Mouse (Mus musculus): ENCODE measurements around the gene Tnrc6c.

DNA sequence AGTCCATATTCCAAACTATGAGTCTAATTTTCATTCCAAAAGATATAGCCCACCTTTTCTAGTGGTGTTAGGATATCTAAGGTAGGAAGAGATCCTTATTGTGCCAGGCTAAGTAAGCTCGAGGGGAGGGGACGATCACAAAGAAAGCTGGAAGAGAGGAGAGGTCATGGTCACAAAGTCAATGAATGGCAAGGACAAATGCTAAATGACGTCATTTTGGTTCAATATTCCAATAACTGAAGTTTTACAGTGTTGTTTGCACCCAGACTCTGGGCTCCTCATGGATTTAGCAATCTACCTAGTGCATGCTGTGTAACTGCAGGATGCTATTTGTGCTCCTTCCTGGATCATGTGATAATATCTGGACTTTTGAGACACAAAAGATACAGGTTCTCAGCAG, 1.2 kb upstream of the Tnrc6c start:
- TF ChIP-seq JUND (conservative IDR thresholded peaks at IDR 0.05; ENCODE audit: low read depth, low read length) (no peak), CTCF (conservative IDR thresholded peaks at IDR 0.05 in 1 of 2, IDR thresholded peaks at IDR 0.05 in 1 of 2; ENCODE audit: low read depth in 2 of 2, low read length in 2 of 2) (no peak), MAFK (IDR thresholded peaks at IDR 0.05; ENCODE audit: insufficient replicate concordance, low read length) (no peak), ZNF384 (IDR thresholded peaks at IDR 0.05; ENCODE audit: low read depth, low read length) (no peak), RAD21 (IDR thresholded peaks at IDR 0.05; ENCODE audit: low read depth, low read length) (no peak), BHLHE40 (IDR thresholded peaks at IDR 0.05; ENCODE audit: low read depth, low read length) (no peak), ETS1 (conservative IDR thresholded peaks at IDR 0.05; ENCODE audit: low read depth, low read length) (no peak), POLR2A (IDR thresholded peaks at IDR 0.05; ENCODE audit: low read depth, low read length) (no peak), RCOR1 (conservative IDR thresholded peaks at IDR 0.05; ENCODE audit: low read depth, low read length) (no peak), TBP (conservative IDR thresholded peaks at IDR 0.05; ENCODE audit: low read depth, low read length) (no peak)
